9 mouse cellular contexts compared by ENCODE assay signal in the genomic region with DNA sequence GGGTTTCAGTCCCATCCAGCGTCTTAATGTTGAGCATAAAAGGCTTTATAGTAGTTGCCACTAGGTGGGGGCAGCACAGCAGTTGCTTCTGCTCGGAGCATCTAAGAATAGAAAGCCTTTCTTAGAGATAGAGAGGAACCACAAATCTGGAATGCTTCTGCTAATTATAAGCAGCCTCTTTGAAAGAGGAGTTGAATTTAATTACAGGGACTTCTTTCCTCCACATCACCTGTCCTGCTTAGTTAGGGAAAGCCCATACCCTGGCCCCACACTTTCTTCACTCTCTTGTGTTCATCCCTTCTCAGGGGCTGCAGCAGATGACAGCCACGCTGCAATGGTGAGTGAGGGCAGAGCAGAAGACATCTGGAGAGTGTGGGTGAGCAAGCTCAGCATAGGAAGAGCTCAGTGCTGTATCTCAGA. TPM values are rescaled to one million over a fixed set of nuclear protein-coding genes. Genes with fewer than 3 reads are reported as not detected.
DNase-seq lines count a peak whose midpoint lies in the region; ATAC-seq and TF ChIP-seq lines count a peak whose summit lies in the region.
"Had no signal": no experiment of that assay in that cellular context is flagged by ENCODE, and none has a peak within 500 bp of the region (broad histone marks: within the 10 kb centered on the region; RNA-seq: fewer than 3 reads in every experiment).

No protein-coding gene starts in this region.

- no peak overlapping the region for H3K27ac ChIP-seq in heart, postnatal 0 days (ENCODE audit: low read depth)
- H3K27ac ChIP-seq in stomach, postnatal 0 days (replicated peaks), result no peak overlapping the region

- TF ChIP-seq CTCF in heart, postnatal 0 days (IDR thresholded peaks at IDR 0.05; ENCODE audit: low read depth), result peak; percentile 53
- peak; percentile 76 for TF ChIP-seq CTCF in stomach, postnatal 0 days (IDR thresholded peaks at IDR 0.05; ENCODE audit: low read depth)

- H3K4me1 ChIP-seq in heart, postnatal 0 days (ENCODE audit: control insufficient read depth, insufficient read depth), result no peaks in the 10 kb centered on the region
- H3K4me1 ChIP-seq in stomach, postnatal 0 days (replicated peaks; ENCODE audit: control insufficient read depth, insufficient read depth), result no peaks in the 10 kb centered on the region
- H3K4me1 ChIP-seq: megakaryocyte, embryonic 14.5 days had no signal

- no peaks in the 10 kb centered on the region for H3K27me3 ChIP-seq in heart, postnatal 0 days (ENCODE audit: control insufficient read depth, insufficient read depth, low read length)
- no peaks in the 10 kb centered on the region for H3K27me3 ChIP-seq in stomach, postnatal 0 days (ENCODE audit: control insufficient read depth, insufficient read depth, low read length)

- intact Hi-C loops in left cerebral cortex, postnatal 36 days (cut with DNase I), result loop anchor here (5.0 kb wide), 3 partner anchors 59 to 114 kb away; partner anchors contain the start of gene Myo16

- peak; percentile 40 for DNase-seq in heart, postnatal 0 days (ENCODE audit: low spot score)
- DNase-seq in heart, adult 8-10 months (ENCODE audit: low spot score), result no peak
- peak; percentile 22 for DNase-seq in Muller cell, postnatal 12 days (ENCODE audit: inconsistent ontology term)
- DNase-seq in frontal cortex, postnatal 14 days (ENCODE audit: low spot score in 2 of 2), result peak; percentile 27 to 40
- DNase-seq in left cerebral cortex, postnatal 36 days (ENCODE audit: low spot score in 2 of 2), result peak; percentile 65 to 69
- no peak for DNase-seq in stomach, postnatal 0 days (ENCODE audit: low spot score)
- no peak for DNase-seq in adrenal gland, adult 2 months
- DNase-seq in ovary, postnatal 10 days (ENCODE audit: low spot score), result no peak

- no peak overlapping the region for H3K4me2 ChIP-seq in heart, postnatal 0 days (ENCODE audit: low read depth, low read length)
- no peak overlapping the region for H3K4me2 ChIP-seq in stomach, postnatal 0 days (replicated peaks; ENCODE audit: low read depth)

- 9% methylated on average over 3 of the region's 3 CpGs for WGBS in heart, postnatal 0 days
- 18% methylated on average over 3 of the region's 3 CpGs for WGBS in stomach, postnatal 0 days

- TF ChIP-seq EP300 in heart, postnatal 0 days (IDR thresholded peaks at IDR 0.05; ENCODE audit: low read depth), result no peak
- no peak for TF ChIP-seq EP300 in stomach, postnatal 0 days (optimal IDR thresholded peaks at IDR 0.05)

- ATAC-seq in heart, postnatal 0 days (ENCODE audit: insufficient read depth, low read depth), result no peak
- no peak for ATAC-seq in stomach, postnatal 0 days (ENCODE audit: low FRiP score, low TSS enrichment)

- H3K4me3 ChIP-seq in heart, postnatal 0 days (ENCODE audit: low read depth, low read length), result no peak overlapping the region
- no peak overlapping the region for H3K4me3 ChIP-seq in stomach, postnatal 0 days (ENCODE audit: low read depth, low read length)
- H3K4me3 ChIP-seq: megakaryocyte, embryonic 14.5 days had no signal

- H3K9ac ChIP-seq in heart, postnatal 0 days (replicated peaks; ENCODE audit: low read depth, low read length), result no peak overlapping the region
- H3K9ac ChIP-seq in stomach, postnatal 0 days (ENCODE audit: low read length), result no peak overlapping the region

- no peaks in the 10 kb centered on the region for H3K36me3 ChIP-seq in heart, postnatal 0 days (replicated peaks; ENCODE audit: control insufficient read depth, insufficient read depth, low read length)
- H3K36me3 ChIP-seq in stomach, postnatal 0 days (ENCODE audit: control insufficient read depth, insufficient read depth, low read length), result no peaks in the 10 kb centered on the region

- H3K9me3 ChIP-seq in heart, postnatal 0 days (replicated peaks; ENCODE audit: control insufficient read depth, low read length), result no peaks in the 10 kb centered on the region
- no peaks in the 10 kb centered on the region for H3K9me3 ChIP-seq in stomach, postnatal 0 days (ENCODE audit: control insufficient read depth, low read length)
- H3K9me3 ChIP-seq: megakaryocyte, embryonic 14.5 days had no signal

RNA-seq across cellular contexts. Expression of gene Tnfsf13b, which starts 47.3 kb away (rescaled TPM):
- 6.2 TPM in 1 of 2 replicates, not detected in the other for total RNA-seq in heart, postnatal 0 days (2014; rRNA removed; ENCODE audit: low replicate concordance)
- 0.36 and 0.47 TPM in 2 replicates for polyA plus RNA-seq in heart, postnatal 0 days (2015; fragmentation: Nextera tagmentation; extraction: Ambion mirVana)
- 1 to 10 TPM; 5.1 to 7.8 (median 5.7) TPM for total RNA-seq in heart, adult 8-10 months (2022)
- total RNA-seq in left cerebral cortex, postnatal 36 days (2021), result 1 to 10 TPM; 2.7 to 3.1 TPM
- 0.24 and 0.25 TPM in 2 replicates for polyA plus RNA-seq in stomach, postnatal 0 days (2015; fragmentation: Nextera tagmentation; extraction: Ambion mirVana)
- 10 to 100 TPM in 1 of 2 experiments, 1 to 10 TPM in 1; 5.9 to 13.4 TPM for total RNA-seq in adrenal gland, adult 2 months (2021)
- polyA plus RNA-seq in adrenal gland, adult 2 months (2012; rRNA removed), result 4.8 and 5.1 TPM in 2 replicates

Comparison
In these comparisons a context has a peak if more than half of its experiments do, and no peak if none do; other contexts are left out.
1. DNase-seq: peak in heart, postnatal 0 days (single experiment), Muller cell, postnatal 12 days (single experiment), frontal cortex, postnatal 14 days (2 of 2) and left cerebral cortex, postnatal 36 days (2 of 2); none in heart, adult 8-10 months (single experiment), stomach, postnatal 0 days (single experiment), adrenal gland, adult 2 months (single experiment) and ovary, postnatal 10 days (single experiment).